Mouse (Mus musculus): ENCODE data around the gene Tmem171.

The Tmem171 gene

DNA sequence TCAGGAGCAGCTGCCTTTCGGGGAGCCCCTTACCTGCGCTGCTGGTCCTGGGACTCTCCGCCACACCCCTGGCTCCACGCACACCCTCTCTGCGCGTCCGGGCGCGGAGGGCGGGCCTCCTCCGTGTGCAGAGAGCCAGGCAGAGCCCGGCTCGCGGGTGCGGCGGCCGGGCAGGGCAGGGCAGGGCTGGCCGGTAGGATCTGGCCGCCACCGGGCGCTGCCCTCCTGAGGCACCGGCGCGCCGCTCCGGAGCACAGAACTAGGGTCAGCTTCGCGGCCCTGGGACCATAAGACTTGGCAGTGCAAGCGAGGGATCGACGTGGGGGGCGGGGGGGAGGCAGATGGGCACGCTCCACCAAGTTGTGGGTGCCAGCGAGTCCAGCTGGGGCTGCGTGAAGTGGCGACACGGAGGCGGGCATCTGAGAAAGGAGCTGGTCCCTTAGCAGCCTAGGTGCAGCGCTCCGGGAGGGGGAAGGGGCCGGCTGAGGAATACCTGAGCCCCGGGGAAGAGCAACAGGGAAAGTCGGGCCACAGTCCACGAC, at the start of gene Tmem171:
Tmem171 (minus strand) TSS at position 62 of the 542 bp plus-strand sequence.
- DNase-seq (ENCODE audit: inconsistent ontology term), result peak; percentile 41

DNA sequence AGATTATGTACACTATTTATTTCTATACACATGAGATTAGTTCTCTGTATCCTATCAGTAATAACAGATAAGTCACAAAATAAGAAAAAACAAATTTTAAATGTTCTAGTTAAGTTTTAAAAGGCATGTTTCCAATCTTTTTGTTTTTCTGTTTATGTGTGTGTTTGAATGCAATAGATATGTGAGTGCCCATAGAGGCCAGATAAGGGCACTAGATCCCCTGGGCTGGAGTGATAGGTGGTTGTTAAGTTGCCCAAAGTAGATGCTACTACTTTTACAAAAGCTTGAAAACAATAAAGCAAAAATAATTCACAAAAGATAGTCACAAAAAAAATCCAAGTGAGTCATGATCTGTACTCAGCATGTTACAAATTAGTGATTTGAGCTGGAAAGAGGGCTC, 49.2 kb upstream of the Tmem171 start:
- no peak for DNase-seq (ENCODE audit: inconsistent ontology term)

DNA sequence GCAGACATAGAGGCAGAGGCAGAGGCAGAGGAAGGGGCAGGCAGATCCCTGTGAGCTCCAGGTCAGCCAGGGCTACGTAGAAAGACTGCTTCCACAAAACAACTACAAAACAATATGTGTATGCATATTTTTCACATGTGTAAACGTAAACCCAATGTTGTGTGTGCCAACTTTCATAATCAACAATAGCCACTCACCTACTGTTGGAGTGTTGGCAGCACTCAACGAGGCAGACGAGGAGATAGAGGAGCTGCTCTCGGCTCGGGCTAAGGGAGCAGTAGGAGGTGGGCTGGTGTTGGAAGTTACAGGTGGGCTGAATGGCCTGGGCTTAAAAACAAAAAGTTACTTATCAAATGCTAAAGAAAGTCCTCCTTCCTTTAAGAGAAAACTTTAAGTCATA, 48.6 kb upstream of the Tmem171 start:
- no peak for DNase-seq (ENCODE audit: inconsistent ontology term)

DNA sequence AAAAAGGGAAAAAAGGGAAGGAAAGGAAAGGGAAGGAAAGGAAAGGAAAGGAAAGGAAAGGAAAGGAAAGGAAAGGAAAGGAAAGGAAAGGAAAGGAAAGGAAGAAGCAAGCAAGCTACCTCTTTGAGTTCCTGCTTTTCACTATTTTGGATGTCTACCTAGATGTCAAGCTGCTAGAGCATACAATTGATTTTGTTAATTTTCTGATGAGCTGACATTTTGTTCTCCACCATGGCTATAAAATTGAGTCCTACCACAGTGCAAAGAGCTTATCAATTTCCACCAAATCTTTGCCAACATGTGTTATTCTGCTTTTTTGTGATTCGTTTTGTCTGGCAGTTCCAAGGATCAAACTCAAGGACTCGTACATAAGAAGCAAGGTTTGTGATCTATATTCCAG, 43.6 kb upstream of the Tmem171 start:
- DNase-seq (ENCODE audit: inconsistent ontology term), result no peak

DNA sequence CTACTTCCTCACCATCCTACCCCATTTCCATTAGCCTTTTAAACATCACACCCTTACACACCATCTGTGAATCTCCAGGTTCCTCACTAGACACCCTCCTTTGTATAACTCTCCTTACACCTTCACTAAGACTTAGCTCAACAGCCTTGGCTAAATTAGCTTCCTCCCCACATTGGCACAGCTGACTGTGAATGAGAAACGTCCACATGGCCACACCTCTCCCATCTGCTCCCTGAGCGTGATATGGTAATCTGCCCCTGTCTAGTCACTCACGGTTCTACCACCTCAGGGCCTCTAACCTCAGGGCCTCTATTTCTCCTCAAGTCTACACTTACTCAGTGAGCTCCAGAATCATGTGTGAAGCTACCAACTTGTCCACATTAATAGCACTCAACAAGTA, 38.7 kb upstream of the Tmem171 start:
- no peak for DNase-seq (ENCODE audit: inconsistent ontology term)

DNA sequence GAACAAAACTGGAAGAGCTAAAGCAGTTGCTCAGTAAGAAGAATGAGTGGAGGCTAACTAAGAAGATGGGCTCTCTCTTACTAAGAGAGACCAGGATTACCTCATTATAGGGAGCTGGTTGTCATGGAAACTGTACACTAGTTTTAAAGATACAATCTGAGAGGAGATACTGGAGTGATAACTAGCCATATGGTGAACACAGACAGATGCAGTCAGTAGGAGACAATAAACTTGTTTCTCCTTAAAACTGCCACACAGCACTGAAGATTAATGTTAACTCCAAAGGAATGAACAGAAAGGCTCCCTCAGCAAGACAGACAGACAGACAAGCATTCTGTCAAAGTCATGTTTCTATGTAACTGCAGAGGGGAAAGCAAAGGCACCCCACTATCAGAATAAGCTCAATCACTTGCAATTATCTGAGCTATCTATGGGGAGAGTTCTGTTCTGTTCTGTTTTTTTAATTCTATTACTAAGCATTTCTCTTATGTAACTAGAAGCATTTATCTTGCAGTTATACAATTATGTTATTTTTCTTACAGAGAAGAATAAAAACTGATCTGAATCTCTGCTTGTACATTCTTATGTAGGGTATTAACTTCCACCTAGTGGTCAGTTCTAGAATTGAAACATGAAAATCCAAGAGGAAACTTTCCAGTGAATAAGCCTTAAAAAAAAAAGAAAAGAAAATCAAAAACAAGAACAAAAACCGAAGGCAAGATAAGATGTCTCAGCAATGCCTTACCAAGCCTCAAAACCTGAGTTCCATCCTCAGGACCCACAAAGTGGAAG, 34.8 kb upstream of the Tmem171 start:
- DNase-seq (ENCODE audit: inconsistent ontology term), result no peak

DNA sequence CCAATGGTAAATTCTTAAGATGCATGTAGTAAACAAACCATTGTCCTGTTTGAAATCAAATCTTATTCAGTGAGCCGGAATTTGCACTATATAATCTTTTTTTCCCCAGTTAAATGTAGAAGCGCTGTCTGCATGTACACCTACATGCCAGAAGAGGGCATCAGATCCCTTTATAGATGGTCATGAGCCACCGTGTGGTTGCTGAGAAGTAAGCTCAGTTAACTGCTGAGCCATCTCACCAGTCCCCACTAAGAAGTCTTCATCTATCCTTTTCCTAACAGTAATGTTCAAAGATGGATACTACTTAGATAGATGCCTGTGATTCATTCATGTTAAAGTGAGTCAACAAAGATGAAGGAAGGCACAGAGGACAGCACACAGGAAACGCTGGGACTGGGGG, 31.9 kb upstream of the Tmem171 start:
- DNase-seq (ENCODE audit: inconsistent ontology term), result no peak

DNA sequence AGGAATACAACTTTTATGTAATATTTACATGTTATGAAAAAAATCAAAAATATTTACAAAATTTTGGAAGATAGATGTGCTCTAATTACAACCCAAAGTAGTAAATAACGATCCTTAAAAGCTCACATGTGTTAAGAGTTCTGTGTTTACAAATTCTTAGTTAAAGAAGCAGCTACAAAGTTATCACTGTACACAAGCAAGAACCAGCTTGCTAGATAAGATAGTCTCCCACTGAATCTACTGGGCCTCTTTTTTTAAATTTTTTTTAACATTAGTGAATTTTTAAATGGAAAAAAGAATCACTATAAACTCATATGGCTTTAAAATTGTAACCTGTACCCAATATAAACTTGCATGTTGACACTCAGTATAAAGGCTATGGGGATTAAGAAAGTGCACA, 28.8 kb upstream of the Tmem171 start:
- no peak for DNase-seq (ENCODE audit: inconsistent ontology term)

DNA sequence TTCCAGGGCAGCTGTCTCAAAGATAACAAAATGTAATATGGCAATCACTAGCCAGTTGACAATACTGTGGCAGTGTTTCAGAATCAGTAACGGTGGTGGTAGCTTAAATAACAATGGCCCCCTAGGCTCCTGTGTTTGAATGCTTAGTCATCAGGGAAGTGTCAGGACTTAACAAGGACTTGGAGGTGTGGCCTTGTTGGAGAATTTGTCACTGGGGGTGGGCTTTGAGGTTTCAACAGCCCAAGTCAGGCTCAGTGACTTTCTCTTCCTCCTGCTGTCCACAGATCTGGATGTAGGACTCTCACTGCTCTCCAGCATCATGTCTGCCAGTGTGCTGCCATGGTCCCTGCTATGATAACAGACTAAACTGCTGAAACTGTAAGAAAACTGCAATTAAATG, 27.7 kb upstream of the Tmem171 start:
- no peak for DNase-seq (ENCODE audit: inconsistent ontology term)

DNA sequence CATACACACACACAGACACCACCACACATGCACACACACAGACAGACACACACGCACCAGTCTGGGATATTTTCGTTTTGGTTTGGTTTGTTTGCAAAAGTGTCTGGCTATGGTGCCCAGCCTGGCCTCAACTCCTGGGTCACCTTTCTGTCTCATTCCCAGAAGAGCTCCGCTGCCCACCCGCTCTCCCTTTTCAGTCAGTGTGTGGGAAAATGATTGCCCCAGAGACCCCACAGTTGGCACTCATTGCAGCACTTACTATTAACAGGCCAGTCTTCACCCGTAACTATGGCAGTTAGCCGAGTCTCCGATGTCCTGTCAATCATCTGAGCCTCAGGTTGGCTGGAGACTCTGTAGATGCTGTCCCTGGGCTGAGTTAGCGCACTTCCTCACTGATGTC, 21.5 kb upstream of the Tmem171 start:
- no peak for DNase-seq (ENCODE audit: inconsistent ontology term)

DNA sequence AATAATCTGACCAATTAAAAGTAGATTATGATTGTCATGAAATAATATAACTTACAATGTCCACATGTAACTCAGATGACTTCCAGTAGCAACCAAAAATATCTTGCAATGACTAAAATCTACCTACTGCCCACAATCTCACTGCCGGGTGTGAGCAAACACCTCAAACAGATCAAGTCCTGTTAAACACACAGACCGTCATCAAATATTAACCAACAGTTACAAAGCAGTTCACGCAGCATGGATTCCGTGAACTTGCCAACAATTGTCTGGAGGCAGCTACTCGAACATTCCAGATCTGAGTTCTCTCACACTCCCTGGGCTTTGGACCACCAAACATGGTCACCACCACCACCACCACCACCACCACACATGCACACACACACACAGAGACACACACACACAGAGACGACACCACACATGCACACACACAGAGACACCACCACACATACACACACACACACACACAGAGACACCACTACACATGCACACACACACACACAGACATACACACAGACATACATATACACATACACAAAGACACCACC, 20.9 kb upstream of the Tmem171 start:
- DNase-seq (ENCODE audit: inconsistent ontology term), result no peak

DNA sequence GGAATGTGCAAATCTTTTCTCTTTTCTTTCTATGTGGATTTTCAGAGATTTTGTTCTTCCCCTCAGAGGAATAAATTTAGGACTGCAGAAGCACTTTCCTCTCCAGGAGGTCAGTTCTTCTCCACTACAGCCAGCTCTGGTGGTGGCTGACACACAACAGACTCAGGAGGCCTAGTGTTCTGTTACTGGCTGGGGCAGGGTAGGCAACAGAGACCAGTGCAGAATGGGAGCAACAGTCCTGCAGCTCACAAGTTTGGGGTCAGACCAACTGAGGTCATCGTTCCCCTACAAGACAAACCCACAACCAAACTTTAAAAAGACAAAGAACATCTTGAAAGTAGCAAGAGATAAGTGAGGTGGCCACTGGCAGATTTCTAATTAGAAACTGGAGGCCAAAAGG, 16.0 kb upstream of the Tmem171 start:
- no peak for DNase-seq (ENCODE audit: inconsistent ontology term)

DNA sequence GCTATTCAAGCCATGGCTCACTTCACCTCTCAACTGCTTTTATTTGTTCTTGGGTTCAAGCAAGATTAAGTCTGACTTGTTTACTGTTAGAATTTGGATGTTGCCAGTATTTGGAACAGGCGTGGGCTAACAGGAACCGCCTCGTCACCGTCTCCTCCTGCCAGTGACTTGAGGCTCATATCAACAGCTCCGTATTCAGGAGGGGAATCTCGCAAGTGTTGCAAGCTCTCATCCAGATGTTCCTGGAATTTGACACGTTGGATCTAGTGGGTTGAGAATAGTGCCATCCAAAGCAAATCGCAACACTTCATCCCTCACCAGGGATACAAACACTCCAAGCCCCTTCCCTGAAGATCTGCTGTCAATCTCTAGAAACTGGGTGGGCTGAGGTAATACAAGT, 15.6 kb upstream of the Tmem171 start:
- DNase-seq (ENCODE audit: inconsistent ontology term), result no peak

DNA sequence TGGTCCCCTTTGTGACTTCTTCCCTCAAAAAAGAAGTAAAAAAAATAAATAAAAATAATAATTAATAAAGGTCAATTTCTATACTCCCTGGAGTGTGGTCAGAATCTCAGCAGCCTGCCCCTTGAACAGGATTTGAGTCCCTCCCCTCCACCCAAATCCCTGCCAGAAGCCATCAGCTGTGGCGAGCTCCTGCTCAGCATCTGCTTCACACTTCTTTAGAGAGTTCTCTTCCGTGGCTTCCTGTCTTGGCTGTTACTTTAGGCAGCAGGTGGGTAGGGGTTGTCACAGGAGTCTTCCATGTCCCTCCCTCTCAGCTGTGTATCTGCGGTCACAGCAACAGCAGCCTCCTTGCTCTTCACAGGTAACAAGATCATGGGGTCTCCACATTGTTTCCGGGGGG, 10.9 kb upstream of the Tmem171 start:
- no peak for DNase-seq (ENCODE audit: inconsistent ontology term)

DNA sequence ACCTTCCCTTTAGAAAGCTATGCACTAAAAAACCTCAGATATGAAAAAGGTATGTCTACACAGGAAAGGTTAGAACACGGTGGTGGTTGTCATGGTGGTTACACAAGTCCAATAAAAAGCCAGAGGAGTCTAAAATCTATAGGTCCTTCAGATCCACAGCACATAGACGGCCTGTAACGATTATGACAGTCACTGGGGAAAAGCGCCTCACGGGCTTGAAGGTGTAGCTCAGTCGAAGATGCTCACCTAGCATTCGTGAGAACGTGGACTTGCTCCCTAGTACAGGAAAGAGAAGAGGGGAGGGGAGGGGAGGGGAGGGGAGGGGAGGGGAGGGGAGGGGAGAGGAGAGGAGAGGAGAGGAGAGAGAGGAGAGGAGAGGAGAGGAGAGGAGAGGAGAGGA, 9.2 kb upstream of the Tmem171 start:
- DNase-seq (ENCODE audit: inconsistent ontology term), result no peak

DNA sequence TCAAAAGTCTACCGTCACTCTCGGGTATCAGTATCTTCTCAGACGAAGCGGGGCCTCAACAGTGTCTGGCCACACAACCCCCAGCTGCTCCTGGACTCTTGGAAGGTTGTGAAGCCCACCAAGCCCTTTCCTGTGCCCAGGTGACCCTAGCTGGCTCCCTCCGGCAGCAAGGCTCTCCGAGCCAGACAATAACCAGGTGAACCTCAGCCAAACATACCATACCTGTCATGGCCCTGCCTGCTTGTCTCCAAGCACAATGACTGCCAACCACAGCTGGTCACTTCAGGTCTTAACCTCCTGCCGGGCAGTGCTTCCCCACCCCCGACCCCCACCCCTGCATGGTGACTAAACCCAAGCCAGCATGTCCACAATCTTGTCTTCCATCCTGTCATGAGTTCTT, 7.7 kb upstream of the Tmem171 start:
- DNase-seq (ENCODE audit: inconsistent ontology term), result no peak

DNA sequence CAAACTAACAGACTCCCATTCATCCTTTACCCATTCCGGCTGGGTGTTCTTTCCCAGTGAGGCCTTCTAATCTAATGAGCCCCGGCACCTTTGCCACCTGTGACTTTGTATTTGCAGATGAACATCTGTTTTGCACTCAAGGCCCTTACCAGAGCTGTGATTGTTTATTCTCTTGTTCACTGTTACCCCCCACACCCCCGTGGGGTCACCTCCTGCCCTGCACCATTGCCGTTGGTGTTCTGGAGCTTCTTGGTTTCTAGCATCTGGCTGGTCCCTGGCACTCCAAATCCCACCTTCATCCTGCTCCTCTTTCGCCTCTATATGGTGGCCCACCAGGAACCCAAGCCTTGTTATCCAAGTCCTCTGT, 6.7 kb upstream of the Tmem171 start:
- no peak for DNase-seq (ENCODE audit: inconsistent ontology term)

DNA sequence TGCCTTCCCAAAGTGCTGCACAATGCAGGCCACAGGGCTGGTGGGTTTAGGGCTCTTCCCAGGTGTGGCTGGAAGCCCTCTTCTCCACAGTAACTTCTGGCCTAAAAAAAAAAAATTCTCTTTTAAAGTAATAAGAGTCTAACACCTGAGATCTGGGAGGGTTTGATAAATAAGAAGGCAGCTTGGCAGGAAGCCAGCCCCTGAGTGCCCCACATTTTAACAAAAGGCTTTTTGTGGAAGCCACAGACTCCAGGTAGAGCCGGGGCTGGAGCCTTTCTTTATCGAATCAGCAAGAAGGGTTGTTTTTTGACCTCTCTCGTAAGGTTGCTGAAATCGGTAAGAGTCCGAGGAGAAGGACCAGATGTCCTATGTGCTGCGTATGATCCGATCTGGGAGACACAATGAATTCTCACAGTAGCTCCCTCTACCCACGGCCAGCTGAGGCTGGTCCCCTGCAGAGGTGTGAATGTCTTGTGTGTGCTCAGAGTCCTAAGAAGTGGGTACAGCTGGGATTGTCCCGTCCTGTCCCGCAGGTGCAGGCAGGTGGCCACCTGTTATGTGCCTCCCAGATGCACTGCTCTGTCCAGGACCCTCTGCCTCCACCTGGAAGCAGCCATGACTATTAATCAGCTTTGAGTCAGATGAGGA, 6.2 kb upstream of the Tmem171 start:
- DNase-seq (ENCODE audit: inconsistent ontology term), result no peak

DNA sequence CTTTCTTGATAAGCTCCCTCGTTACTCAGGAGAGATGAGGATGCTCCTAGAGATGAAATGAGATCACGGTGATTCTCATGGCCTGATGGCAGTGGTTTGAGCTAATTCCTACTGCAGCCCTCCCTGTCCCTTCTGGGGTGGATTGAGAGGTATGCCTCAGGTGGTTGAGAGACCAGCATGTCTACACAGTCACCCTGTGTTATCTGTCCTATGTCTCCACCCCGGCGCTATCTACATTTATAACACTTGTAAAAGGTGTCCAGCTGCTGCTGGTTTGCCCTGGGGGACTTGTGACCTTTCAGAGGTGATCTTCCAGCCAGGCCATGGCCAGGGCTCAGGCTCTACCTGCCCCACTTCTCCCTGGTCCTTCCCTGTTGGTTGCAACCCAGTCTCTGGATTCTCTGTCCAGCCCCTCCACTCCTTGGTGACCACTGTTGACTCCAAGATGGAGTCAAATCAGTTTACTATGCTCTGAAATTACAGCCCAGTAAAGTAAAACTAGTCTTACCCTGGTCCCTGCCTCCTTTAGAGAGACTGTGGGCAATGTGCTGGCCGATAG, 5.4 kb upstream of the Tmem171 start:
- DNase-seq (ENCODE audit: inconsistent ontology term), result no peak

DNA sequence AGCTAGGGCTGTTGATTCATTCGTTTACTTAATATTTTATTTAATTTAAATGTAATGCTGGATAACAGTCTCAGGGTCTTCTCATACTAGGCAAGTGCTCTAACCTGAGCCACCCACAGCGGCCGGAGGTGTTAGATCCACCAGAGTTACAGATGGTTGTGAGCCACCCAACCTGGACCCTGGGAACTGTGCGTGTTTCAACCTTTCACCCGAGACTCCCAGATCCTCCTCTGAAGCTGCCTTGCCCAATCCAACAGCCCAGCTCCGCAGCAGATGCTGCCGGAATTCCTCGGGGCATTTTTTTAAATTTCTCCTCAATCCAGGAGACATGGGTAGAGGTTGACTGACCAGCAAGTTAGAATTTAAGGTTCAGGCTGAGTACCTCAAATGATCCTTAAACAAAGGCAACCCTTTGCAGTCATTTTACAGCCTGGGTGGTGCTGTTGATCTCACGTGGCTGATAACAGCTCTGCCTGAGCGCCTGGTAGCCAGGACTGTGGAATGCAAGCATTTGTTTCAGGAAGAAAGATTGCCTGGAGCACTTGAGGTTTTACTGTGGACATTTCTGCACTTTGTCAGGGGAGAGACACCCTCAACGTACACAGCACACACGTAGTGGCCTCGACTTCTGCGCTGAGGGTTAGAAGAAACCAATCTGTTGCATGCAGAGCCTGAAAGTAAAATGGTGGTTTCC, 4.6 kb upstream of the Tmem171 start:
- DNase-seq (ENCODE audit: inconsistent ontology term), result no peak

DNA sequence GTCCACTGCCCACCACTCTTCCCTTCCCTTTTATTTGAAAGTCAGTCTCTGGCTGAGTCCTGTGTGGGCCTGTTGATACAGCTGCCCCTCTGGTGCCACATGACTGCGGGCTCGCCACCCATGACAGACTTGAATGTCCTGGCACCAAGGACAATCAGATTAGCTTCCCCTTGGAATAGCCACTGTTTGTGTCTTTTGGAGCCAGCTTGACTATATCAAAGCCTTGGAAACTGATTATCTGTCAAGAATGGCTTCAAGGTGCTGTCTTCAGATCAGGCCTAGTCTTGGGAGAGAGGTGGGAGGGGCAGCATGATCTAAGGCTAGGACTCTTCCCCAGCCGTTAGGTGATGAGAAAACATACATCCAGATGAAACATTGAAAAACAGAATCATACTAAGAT, 2.1 kb upstream of the Tmem171 start:
- no peak for DNase-seq (ENCODE audit: inconsistent ontology term)

DNA sequence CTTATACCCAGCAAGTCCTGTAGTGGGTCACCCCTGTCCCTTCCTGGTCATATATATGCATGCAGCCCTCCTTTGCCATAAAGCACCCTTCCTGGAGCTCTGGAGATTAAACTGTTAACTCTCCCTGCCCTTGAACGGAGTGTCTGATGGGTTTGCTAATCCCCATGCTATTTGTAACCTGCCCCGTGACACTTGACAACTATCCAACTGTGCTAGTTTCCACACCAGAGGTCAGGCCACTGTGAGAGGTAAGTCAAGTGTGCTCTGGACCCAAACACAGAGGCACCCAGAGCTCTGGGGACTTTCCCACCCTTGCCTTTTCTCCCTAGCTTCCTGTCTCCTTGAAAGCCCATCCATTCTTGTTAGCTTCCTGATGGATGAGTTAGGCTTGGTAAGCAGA, 912 bp upstream of the Tmem171 start:
- DNase-seq (ENCODE audit: inconsistent ontology term), result no peak
